Mouse (Mus musculus): ENCODE results near the gene Cfap65. TPM values are rescaled to one million over a fixed set of nuclear protein-coding genes. Genes with fewer than 3 reads are reported as not detected.

The Cfap65 gene
- total RNA-seq, 1 experiment: not detected

GRCm38 (mm10) chr1:74927621-74928296 is 7.6 kb downstream of the Cfap65 start:
- Histone ChIP-seq H3K4me3 (ENCODE audit: insufficient read depth in 1 of 2, low read depth in 1 of 2, low read length in 2 of 2, poor library complexity in 1 of 2, severe bottlenecking in 1 of 2) (no peak overlapping the region), H3K9me3 (ENCODE audit: control insufficient read depth, insufficient read depth, low read depth, low read length) (no peaks in the 10 kb centered on the region), H3K27ac (ENCODE audit: insufficient read depth, low read depth, low read length, poor library complexity, severe bottlenecking) (no peak overlapping the region), H3K36me3 (ENCODE audit: control insufficient read depth, insufficient read depth, low read length, poor library complexity, severe bottlenecking) (no peaks in the 10 kb centered on the region), H3K9ac (ENCODE audit: insufficient read depth, low read depth, low read length, poor library complexity, severe bottlenecking) (no peak overlapping the region), H3K4me1 (ENCODE audit: control insufficient read depth in 2 of 2, insufficient read depth in 2 of 2, low read length in 2 of 2, poor library complexity in 1 of 2) (peaks cover 3 to 4% of the 10 kb centered on the region in 2 experiments; a peak in 2 of 4 replicates)
- in situ Hi-C loops (cut with MboI; ENCODE audit: low sequenced_read_pairs in 2 of 2, unreplicated experiment in 2 of 2): no loop called here
- TF ChIP-seq ZC3H11A (IDR thresholded peaks at IDR 0.05; ENCODE audit: borderline replicate concordance, low read depth, low read length) (no peak), ZNF384 (IDR thresholded peaks at IDR 0.05; ENCODE audit: low read depth, low read length) (no peak), HCFC1 (IDR thresholded peaks at IDR 0.05; ENCODE audit: borderline replicate concordance, insufficient read depth, low read length) (no peak), MAFK (IDR thresholded peaks at IDR 0.05; ENCODE audit: insufficient read depth, low read depth, low read length) (no peak), CHD2 (IDR thresholded peaks at IDR 0.05; ENCODE audit: low read depth, low read length) (no peak)
- DNase-seq (ENCODE audit: low read depth, low spot score): no peak

DNA sequence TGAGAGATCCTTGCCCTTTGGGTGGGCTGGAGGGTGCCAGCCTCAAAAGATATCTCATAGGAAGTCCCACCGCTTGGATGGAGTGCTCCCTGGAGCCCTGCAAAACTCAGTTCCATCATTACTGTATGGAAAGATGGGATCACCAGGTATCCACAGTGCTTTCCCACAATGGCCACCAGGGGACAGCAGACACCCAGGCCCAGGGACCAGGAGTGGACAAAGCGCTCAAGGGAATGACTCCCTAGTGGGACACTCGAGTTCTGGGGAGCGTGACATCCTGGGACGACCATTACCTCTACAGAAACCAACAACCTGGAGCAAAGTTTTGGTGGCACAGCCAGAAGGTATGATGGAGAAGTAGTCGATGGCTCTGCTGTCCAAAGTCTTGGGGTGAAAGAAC is 8.7 kb downstream of the Cfap65 start:
- Histone ChIP-seq H3K4me1 (ENCODE audit: control insufficient read depth in 2 of 2, insufficient read depth in 2 of 2, low read length in 2 of 2, poor library complexity in 1 of 2) (peaks cover 3 to 4% of the 10 kb centered on the region in 2 experiments; a peak in 2 of 4 replicates), H3K9me3 (ENCODE audit: control insufficient read depth, insufficient read depth, low read depth, low read length) (no peaks in the 10 kb centered on the region), H3K27ac (ENCODE audit: insufficient read depth, low read depth, low read length, poor library complexity, severe bottlenecking) (no peak overlapping the region), H3K36me3 (ENCODE audit: control insufficient read depth, insufficient read depth, low read length, poor library complexity, severe bottlenecking) (no peaks in the 10 kb centered on the region), H3K4me3 (ENCODE audit: insufficient read depth in 1 of 2, low read depth in 1 of 2, low read length in 2 of 2, poor library complexity in 1 of 2, severe bottlenecking in 1 of 2) (no peak overlapping the region), H3K9ac (ENCODE audit: insufficient read depth, low read depth, low read length, poor library complexity, severe bottlenecking) (no peak overlapping the region)
- DNase-seq (ENCODE audit: low read depth, low spot score): no peak
- TF ChIP-seq ZNF384 (IDR thresholded peaks at IDR 0.05; ENCODE audit: low read depth, low read length) (no peak), ZC3H11A (IDR thresholded peaks at IDR 0.05; ENCODE audit: borderline replicate concordance, low read depth, low read length) (0 out of 2 replicates have a peak, but pooled peaks have one; percentile 15)
- in situ Hi-C loops (cut with MboI; ENCODE audit: low sequenced_read_pairs in 2 of 2, unreplicated experiment in 2 of 2): no loop called here

DNA sequence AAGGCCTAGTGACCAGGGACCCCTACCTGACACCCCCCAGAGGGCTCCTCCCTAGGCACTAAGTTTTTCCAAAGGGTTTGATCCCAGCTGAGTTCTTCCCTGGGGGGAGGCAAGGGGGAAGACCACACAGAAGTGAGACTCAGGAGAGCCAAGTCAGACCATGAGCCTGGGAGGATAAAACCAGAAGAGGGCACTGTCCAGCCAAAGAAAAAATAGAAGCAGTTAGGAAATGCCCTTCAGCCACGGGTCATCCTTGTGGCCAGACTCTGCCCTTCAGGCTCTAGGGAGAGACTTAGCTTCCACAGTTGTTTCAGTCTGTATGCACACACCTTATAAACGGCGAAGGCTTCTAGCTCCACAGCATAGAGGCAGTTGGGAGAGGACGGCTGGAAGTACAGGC is 10.9 kb downstream of the Cfap65 start:
- H3K4me3 ChIP-seq (ENCODE audit: insufficient read depth in 1 of 2, low read depth in 1 of 2, low read length in 2 of 2, poor library complexity in 1 of 2, severe bottlenecking in 1 of 2): no peak overlapping the region
- no peak for DNase-seq (ENCODE audit: low read depth, low spot score)
- TF ChIP-seq ZC3H11A (IDR thresholded peaks at IDR 0.05; ENCODE audit: borderline replicate concordance, low read depth, low read length) (no peak), CHD2 (IDR thresholded peaks at IDR 0.05; ENCODE audit: low read depth, low read length) (no peak), HCFC1 (IDR thresholded peaks at IDR 0.05; ENCODE audit: borderline replicate concordance, insufficient read depth, low read length) (no peak), ZNF384 (IDR thresholded peaks at IDR 0.05; ENCODE audit: low read depth, low read length) (no peak), MAFK (IDR thresholded peaks at IDR 0.05; ENCODE audit: insufficient read depth, low read depth, low read length) (no peak)
- H3K27ac ChIP-seq (ENCODE audit: insufficient read depth, low read depth, low read length, poor library complexity, severe bottlenecking): no peak overlapping the region
- H3K9me3 ChIP-seq (ENCODE audit: control insufficient read depth, insufficient read depth, low read depth, low read length): no peaks in the 10 kb centered on the region
- H3K36me3 ChIP-seq (ENCODE audit: control insufficient read depth, insufficient read depth, low read length, poor library complexity, severe bottlenecking): no peaks in the 10 kb centered on the region
- in situ Hi-C loops (cut with MboI; ENCODE audit: low sequenced_read_pairs in 2 of 2, unreplicated experiment in 2 of 2): no loop called here
- peaks cover 3 to 4% of the 10 kb centered on the region in 2 experiments; a peak in 2 of 4 replicates for H3K4me1 ChIP-seq (ENCODE audit: control insufficient read depth in 2 of 2, insufficient read depth in 2 of 2, low read length in 2 of 2, poor library complexity in 1 of 2)
- H3K9ac ChIP-seq (ENCODE audit: insufficient read depth, low read depth, low read length, poor library complexity, severe bottlenecking): no peak overlapping the region

- DNase-seq (ENCODE audit: low read depth, low spot score): no peak
- in situ Hi-C loops (cut with MboI; ENCODE audit: low sequenced_read_pairs in 2 of 2, unreplicated experiment in 2 of 2): no loop called here
- Histone ChIP-seq H3K9me3 (ENCODE audit: control insufficient read depth, insufficient read depth, low read depth, low read length) (no peaks in the 10 kb centered on the region), H3K36me3 (ENCODE audit: control insufficient read depth, insufficient read depth, low read length, poor library complexity, severe bottlenecking) (no peaks in the 10 kb centered on the region), H3K4me3 (ENCODE audit: insufficient read depth in 1 of 2, low read depth in 1 of 2, low read length in 2 of 2, poor library complexity in 1 of 2, severe bottlenecking in 1 of 2) (no peak overlapping the region), H3K27ac (ENCODE audit: insufficient read depth, low read depth, low read length, poor library complexity, severe bottlenecking) (no peak overlapping the region), H3K9ac (ENCODE audit: insufficient read depth, low read depth, low read length, poor library complexity, severe bottlenecking) (no peak overlapping the region), H3K4me1 (ENCODE audit: control insufficient read depth in 2 of 2, insufficient read depth in 2 of 2, low read length in 2 of 2, poor library complexity in 1 of 2) (no peaks in the 10 kb centered on the region; a peak in 1 of 4 replicates)
- no peak for TF ChIP-seq HCFC1 (IDR thresholded peaks at IDR 0.05; ENCODE audit: borderline replicate concordance, insufficient read depth, low read length)
- TF ChIP-seq ZNF384 (IDR thresholded peaks at IDR 0.05; ENCODE audit: low read depth, low read length): no peak
- TF ChIP-seq ZC3H11A (IDR thresholded peaks at IDR 0.05; ENCODE audit: borderline replicate concordance, low read depth, low read length): no peak
- TF ChIP-seq CHD2 (IDR thresholded peaks at IDR 0.05; ENCODE audit: low read depth, low read length): no peak
- no peak for TF ChIP-seq MAFK (IDR thresholded peaks at IDR 0.05; ENCODE audit: insufficient read depth, low read depth, low read length)
Measured at GRCm38 (mm10) chr1:74915706-74916105, 19.7 kb downstream of the Cfap65 start.
